Mouse (Mus musculus): Measurements from ENCODE around the gene Ptges3l.

GRCm38 (mm10) chr11:101433396-101433795, 8.3 kb upstream of the Ptges3l start:
- TF ChIP-seq CTCF (IDR thresholded peaks at IDR 0.05; ENCODE audit: low read depth, low read length) = no peak
- no peak for TF ChIP-seq POLR2AphosphoS5 (IDR thresholded peaks at IDR 0.05; ENCODE audit: insufficient replicate concordance, low read depth, low read length)
- no peak for TF ChIP-seq GATA2 (IDR thresholded peaks at IDR 0.05; ENCODE audit: borderline replicate concordance, low read depth, low read length)
- no peak for TF ChIP-seq TAL1 (conservative IDR thresholded peaks at IDR 0.05; ENCODE audit: low read depth, low read length)
- TF ChIP-seq GATA1 (IDR thresholded peaks at IDR 0.05; ENCODE audit: borderline replicate concordance, low read length) = no peak

Measured in G1E (cell line).